Mouse (Mus musculus) intestine, postnatal 0 days (tissue): ENCODE measurements around the gene Epgn. TPM values are rescaled to one million over a fixed set of nuclear protein-coding genes. Genes with fewer than 3 reads are reported as not detected.

ENCODE experiments used
- ATAC-seq: fragments of 200-750 bp; cut with Nextera tagmentation; 2 replicates; pipeline ENCODE4 v1.8.0; 2017; ENCODE audit warnings: mild to moderate bottlenecking, moderate TSS enrichment, moderate library complexity
- H3K27ac ChIP-seq: fragments of 300-500 bp; sonication (generic); 2 replicates; pipeline ENCODE4 v1.5.1; 2014; ENCODE audit warnings: mild to moderate bottlenecking, low read depth, low read length, moderate library complexity
- H3K27me3 ChIP-seq: fragments of 300-500 bp; sonication (generic); replicated peaks from 2 replicates; pipeline ENCODE4 v1.6.1; 2014; ENCODE audit warnings: low read length, mixed read lengths; ENCODE audit not compliant: control insufficient read depth, insufficient read depth
- H3K36me3 ChIP-seq: fragments of 300-500 bp; sonication (generic); 2 replicates; pipeline ENCODE4 v1.6.1; 2014; ENCODE audit warnings: mild to moderate bottlenecking, moderate library complexity; ENCODE audit not compliant: control insufficient read depth, insufficient read depth
- H3K4me1 ChIP-seq: fragments of 300-500 bp; sonication (generic); replicated peaks from 2 replicates; pipeline ENCODE4 v1.6.1; 2014; ENCODE audit warnings: antibody characterized with exemption, low read length, mixed read lengths; ENCODE audit not compliant: control insufficient read depth, insufficient read depth
- H3K4me2 ChIP-seq: fragments of 300-500 bp; sonication (generic); replicated peaks from 2 replicates; pipeline ENCODE4 v1.6.1; 2014; ENCODE audit warnings: low read depth, mild to moderate bottlenecking, moderate library complexity
- H3K4me3 ChIP-seq: fragments of 300-500 bp; sonication (generic); 2 replicates; pipeline ENCODE4 v1.5.1; 2014; ENCODE audit warnings: low read depth, low read length
- H3K9ac ChIP-seq: fragments of 300-500 bp; sonication (generic); 2 replicates; pipeline ENCODE4 v1.6.1; 2014; ENCODE audit warnings: mild to moderate bottlenecking, low read depth, low read length
- H3K9me3 ChIP-seq: fragments of 300-500 bp; sonication (generic); 2 replicates; pipeline ENCODE4 v1.6.1; 2016; ENCODE audit warnings: mixed run types; ENCODE audit not compliant: control insufficient read depth
- CTCF ChIP-seq: sonication (generic); IDR thresholded peaks from 2 replicates; pipeline ENCODE4 v1.5.1; 2016; ENCODE audit warnings: low read depth, mild to moderate bottlenecking, control low read depth, antibody characterized with exemption, moderate library complexity
- WGBS: fragments of 180-500 bp; shearing (Covaris S2); extraction: QIAGEN DNeasy Blood & Tissue Kit; methylation state at CpG from one replicate; pipeline ENCODE4 v1.1.7; 2014; 5-methylcytosine and 5-hydroxymethylcytosine counted together
- polyA plus RNA-seq: library from polyadenylated mRNA; unstranded; fragments of >200 nt; fragmentation: Nextera tagmentation; extraction: Ambion mirVana; gene quantifications from 2 replicates; pipeline ENCODE4 v1.2.1, GENCODE M21; 2015

Epgn gene
- polyA plus RNA-seq, 1 experiment from 2014 or later: not detected

DNA sequence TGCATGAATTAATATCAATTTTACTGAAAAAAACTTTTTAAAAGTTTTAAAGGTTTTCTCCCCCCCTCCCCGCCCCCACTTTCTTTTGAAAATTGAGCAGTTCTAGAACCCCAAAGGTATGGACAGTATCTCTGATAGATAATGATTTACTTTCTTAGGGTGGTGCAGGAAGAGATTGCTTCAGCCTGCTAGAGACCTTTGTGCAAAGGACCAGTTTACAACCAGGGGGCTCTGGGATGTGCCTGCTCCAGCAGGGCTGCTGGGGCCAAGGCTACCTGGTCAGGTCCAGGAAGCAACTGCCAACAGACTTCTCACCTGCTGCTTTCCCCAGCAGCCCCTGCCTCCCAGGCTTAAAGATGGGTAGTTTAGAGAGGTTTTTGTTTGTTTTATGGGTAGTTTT, 47.8 kb downstream of the Epgn start:
- Histone ChIP-seq H3K27ac (no peak overlapping the region), H3K36me3 (no peaks in the 10 kb centered on the region), H3K27me3 (no peaks in the 10 kb centered on the region; the same call in 1 of the 2 replicates), H3K4me3 (peak overlapping the region; percentile 32), H3K4me1 (no peaks in the 10 kb centered on the region), H3K9me3 (no peaks in the 10 kb centered on the region), H3K9ac (no peak overlapping the region), H3K4me2 (peak overlapping the region; percentile 66)
- 32% methylated on average over 1 of the region's 1 CpGs for whole genome bisulfite sequencing
- TF ChIP-seq CTCF: 0 out of 2 replicates have a peak, but pooled peaks have one; percentile 26
- peak; percentile 80 for ATAC-seq

DNA sequence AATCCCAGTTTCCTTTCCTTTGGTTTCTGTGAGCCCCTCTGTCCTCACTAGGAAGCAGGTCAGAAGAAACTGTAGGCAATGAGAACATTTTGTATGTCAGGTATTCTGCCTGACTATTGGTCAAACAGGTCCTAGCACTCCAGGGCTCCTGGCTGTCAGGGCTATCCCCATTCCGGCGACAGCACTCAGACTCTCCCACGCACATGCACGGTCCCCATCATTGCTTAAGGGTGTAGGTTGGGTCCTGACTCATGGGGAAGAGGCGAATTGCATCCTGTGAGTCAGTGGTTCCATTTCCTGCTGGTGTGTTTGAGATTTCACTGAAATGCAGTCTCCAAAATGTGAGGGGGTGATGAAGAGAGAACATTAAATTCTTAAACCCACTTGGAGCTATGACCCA, 55.8 kb downstream of the Epgn start:
- 84% methylated on average over 5 of the region's 5 CpGs for WGBS
- Histone ChIP-seq H3K9me3 (no peaks in the 10 kb centered on the region), H3K27me3 (no peaks in the 10 kb centered on the region), H3K27ac (no peak overlapping the region), H3K4me1 (no peaks in the 10 kb centered on the region), H3K9ac (no peak overlapping the region), H3K4me3 (no peak overlapping the region), H3K4me2 (no peak overlapping the region), H3K36me3 (no peaks in the 10 kb centered on the region)
- ATAC-seq: no peak
- TF ChIP-seq CTCF: no peak

Other genes with a start within 250 kb of the Epgn start
- gene Cxcl3, start 241.4 kb upstream of the Epgn start, polyA plus RNA-seq: not detected in 2 replicates
- gene Cxcl15, start 232.9 kb upstream of the Epgn start, polyA plus RNA-seq: 0.56 and 0.69 TPM in 2 replicates
- 0.83 and 1.2 TPM in 2 replicates for gene Cxcl1, start 136.2 kb upstream of the Epgn start, polyA plus RNA-seq
- gene Cxcl2, start 123.6 kb upstream of the Epgn start, polyA plus RNA-seq: 0.18 and 0.30 TPM in 2 replicates
- gene Mthfd2l, start 96.3 kb upstream of the Epgn start, polyA plus RNA-seq: 33.9 TPM in 2 replicates
- gene Ereg, start 47.2 kb downstream of the Epgn start, polyA plus RNA-seq: 1.4 and 2.0 TPM in 2 replicates
- 7.5 and 18.0 TPM in 2 replicates for gene Areg, start 112.1 kb downstream of the Epgn start, polyA plus RNA-seq